ENCODE assay signal across 9 mouse cellular contexts in genomic region chr2:85098824-85099511, GRCm38 (mm10). TPM values are rescaled to one million over a fixed set of nuclear protein-coding genes. Genes with fewer than 3 reads are reported as not detected.
A peak's percentile ranks its signal among the peaks of the same experiment; 100 is the strongest.
DNase-seq lines count a peak whose midpoint lies in the region; ATAC-seq lines count a peak whose summit lies in the region.
"Had no signal": no experiment of that assay in that cellular context is flagged by ENCODE, and none has a peak within 500 bp of the region (broad histone marks: within the 10 kb centered on the region; RNA-seq: fewer than 3 reads in every experiment).

No protein-coding gene starts in this region.

- no peaks in the 10 kb centered on the region for H3K9me3 ChIP-seq in intestine, embryonic 15.5 days
- no peaks in the 10 kb centered on the region for H3K9me3 ChIP-seq in lung, embryonic 15.5 days

- no peak overlapping the region for H3K4me2 ChIP-seq in intestine, embryonic 15.5 days (replicated peaks)
- no peak overlapping the region for H3K4me2 ChIP-seq in lung, embryonic 15.5 days

- H3K4me1 ChIP-seq in intestine, embryonic 15.5 days (replicated peaks): peaks cover 5% of the 10 kb centered on the region; the same call in 1 of the 2 replicates
- peaks cover 12% of the 10 kb centered on the region for H3K4me1 ChIP-seq in lung, embryonic 15.5 days

- H3K27me3 ChIP-seq in intestine, embryonic 15.5 days (replicated peaks): no peaks in the 10 kb centered on the region
- H3K27me3 ChIP-seq in lung, embryonic 15.5 days: no peaks in the 10 kb centered on the region

- 48% methylated on average over 7 of the region's 7 CpGs for WGBS in intestine, embryonic 15.5 days
- 36% methylated on average over 7 of the region's 7 CpGs for WGBS in lung, embryonic 15.5 days

- no peak overlapping the region for H3K4me3 ChIP-seq in intestine, embryonic 15.5 days (replicated peaks)
- H3K4me3 ChIP-seq in lung, embryonic 15.5 days: no peak overlapping the region

- H3K9ac ChIP-seq in intestine, embryonic 15.5 days: no peak overlapping the region
- no peak overlapping the region for H3K9ac ChIP-seq in lung, embryonic 15.5 days

- H3K27ac ChIP-seq in intestine, embryonic 15.5 days: 0 out of 2 replicates have a peak overlapping the region, but pooled peaks have one; percentile 36
- peak overlapping the region; percentile 65 for H3K27ac ChIP-seq in lung, embryonic 15.5 days

- peak; percentile 39 for ATAC-seq in intestine, embryonic 15.5 days
- peak; percentile 75 for ATAC-seq in lung, embryonic 15.5 days (ENCODE audit: borderline replicate concordance, extremely low read depth, low FRiP score, low TSS enrichment)

- peak; percentile 61 for DNase-seq in adipocyte (ENCODE audit: low spot score)
- peak; percentile 64 for DNase-seq in gastrocnemius, adult 18-20 months (ENCODE audit: low spot score)
- DNase-seq in yolk sac, embryonic 10.5 days (ENCODE audit: low spot score): peak; percentile 16
- DNase-seq in thymus, postnatal 36 days: no peak
- DNase-seq in cerebellum, postnatal 4 days (ENCODE audit: low spot score in 2 of 2): no peak
- no peak for DNase-seq in left cerebral cortex, adult 8-10 months (ENCODE audit: low spot score in 2 of 2)

- no peaks in the 10 kb centered on the region for H3K36me3 ChIP-seq in intestine, embryonic 15.5 days
- no peaks in the 10 kb centered on the region for H3K36me3 ChIP-seq in lung, embryonic 15.5 days

RNA-seq across cellular contexts. Expression of gene Aplnr, which starts 37.1 kb away (rescaled TPM):
- 1 to 10 TPM; 1.2 to 3.3 TPM for total RNA-seq in gastrocnemius, adult 18-20 months (2021)
- polyA plus RNA-seq in intestine, embryonic 15.5 days (2015; fragmentation: Nextera tagmentation; extraction: Ambion mirVana): 59.6 and 64.8 TPM in 2 replicates
- 181 and 184 TPM in 2 replicates for polyA plus RNA-seq in lung, embryonic 15.5 days (2015; fragmentation: Nextera tagmentation; extraction: Ambion mirVana)
- under 1 TPM; 0.23 to 0.28 (median 0.27) TPM for total RNA-seq in left cerebral cortex, adult 8-10 months (2022)
- total RNA-seq: hematopoietic stem cell, adult 5-6 weeks had no signal

RNA-seq across cellular contexts. Expression of gene Tnks1bp1, which starts 51.1 kb away (rescaled TPM):
- total RNA-seq in gastrocnemius, adult 18-20 months (2021): 10 to 100 TPM; 24.4 to 37.0 TPM
- polyA plus RNA-seq in intestine, embryonic 15.5 days (2015; fragmentation: Nextera tagmentation; extraction: Ambion mirVana): 35.2 and 35.5 TPM in 2 replicates
- 38.8 and 53.6 TPM in 2 replicates for polyA plus RNA-seq in lung, embryonic 15.5 days (2015; fragmentation: Nextera tagmentation; extraction: Ambion mirVana)
- 100 to 1,000 TPM in 3 of 4 experiments, 10 to 100 TPM in 1; 96.3 to 122 (median 110) TPM for total RNA-seq in left cerebral cortex, adult 8-10 months (2022)

Comparison
In these comparisons a context has a peak if more than half of its experiments do, and no peak if none do; other contexts are left out.
1. DNase-seq: peak in adipocyte (single experiment), gastrocnemius, adult 18-20 months (single experiment) and yolk sac, embryonic 10.5 days (single experiment); none in thymus, postnatal 36 days (0 of 2), cerebellum, postnatal 4 days (0 of 2) and left cerebral cortex, adult 8-10 months (0 of 2).